Mouse (Mus musculus) embryonic fibroblast, embryonic 13.5 days (primary cell): ENCODE data around the gene Rab5b. TPM values are rescaled to one million over a fixed set of nuclear protein-coding genes. Genes with fewer than 3 reads are reported as not detected.
"Not testable (repeated sequence)": the region's sequence is repeated elsewhere in the genome, so short reads cannot be mapped to it uniquely, and the experiment has no call there.

Experiments
- H3K27ac ChIP-seq: 2 replicates; pipeline ENCODE4 v1.5.1; 2012; ENCODE audit warnings: low read length, control low read depth, inconsistent platforms; ENCODE audit not compliant: insufficient read depth
- H3K4me1 ChIP-seq: 2 replicates; pipeline ENCODE4 v1.6.1; 2011; ENCODE audit warnings: low read length; ENCODE audit not compliant: control insufficient read depth, insufficient read depth
- H3K4me3 ChIP-seq: 2 replicates; pipeline ENCODE4 v1.5.1; 2011; ENCODE audit warnings: mild to moderate bottlenecking, control low read depth, low read length; ENCODE audit not compliant: insufficient read depth
- CTCF ChIP-seq: IDR thresholded peaks from 2 replicates; pipeline ENCODE4 v1.5.1; 2011; ENCODE audit warnings: mild to moderate bottlenecking, control low read depth, low read length, moderate library complexity, borderline replicate concordance; ENCODE audit not compliant: insufficient read depth
- POLR2A ChIP-seq: IDR thresholded peaks from 2 replicates; pipeline ENCODE4 v1.6.1; 2011; ENCODE audit warnings: low read depth, mild to moderate bottlenecking, control low read depth, low read length, moderate library complexity
- polyA plus RNA-seq: library from polyadenylated mRNA; stranded (reverse); fragments of >200 nt; gene quantifications from 2 replicates; pipeline ENCODE4 v1.2.4, GENCODE M21; 2011; ENCODE audit warnings: low read depth; ENCODE audit not compliant: missing spikeins, insufficient read length

The Rab5b gene
- polyA plus RNA-seq, 1 experiment, result 96.7 TPM

- no peak overlapping the region for H3K27ac ChIP-seq
- TF ChIP-seq POLR2A (no peak), CTCF (peak; percentile 85; the same call in 1 of the 2 replicates)
- H3K4me1 ChIP-seq, result no peaks in the 10 kb centered on the region; the same call in 1 of the 2 replicates
- H3K4me3 ChIP-seq, result no peak overlapping the region
Measured at GRCm38 (mm10) chr10:128731002-128731433, 35.0 kb upstream of the Rab5b start.

DNA sequence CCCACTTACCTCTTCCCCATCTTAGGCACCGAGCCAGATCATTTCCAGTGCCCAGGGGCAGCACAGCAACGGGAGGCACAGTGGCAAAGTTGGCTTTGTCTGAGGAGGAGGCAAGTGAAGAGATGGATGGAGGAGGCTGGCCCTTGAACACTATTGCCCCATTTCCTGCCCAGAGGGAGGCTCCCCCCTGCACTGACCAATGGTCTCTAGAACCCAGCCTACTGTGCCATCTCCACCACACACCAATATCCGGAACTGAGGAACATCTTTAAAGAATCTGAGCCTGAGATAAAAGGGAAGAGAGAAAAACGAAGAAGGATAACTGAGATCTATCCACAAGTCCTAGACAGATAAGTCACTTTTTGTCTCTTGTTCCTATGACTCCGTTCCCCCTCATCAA is 32.0 kb upstream of the Rab5b start:
- TF ChIP-seq CTCF, result no peak
- TF ChIP-seq POLR2A, result no peak
- Histone ChIP-seq H3K4me1 (no peaks in the 10 kb centered on the region; the same call in 1 of the 2 replicates), H3K27ac (no peak overlapping the region), H3K4me3 (no peak overlapping the region)

DNA sequence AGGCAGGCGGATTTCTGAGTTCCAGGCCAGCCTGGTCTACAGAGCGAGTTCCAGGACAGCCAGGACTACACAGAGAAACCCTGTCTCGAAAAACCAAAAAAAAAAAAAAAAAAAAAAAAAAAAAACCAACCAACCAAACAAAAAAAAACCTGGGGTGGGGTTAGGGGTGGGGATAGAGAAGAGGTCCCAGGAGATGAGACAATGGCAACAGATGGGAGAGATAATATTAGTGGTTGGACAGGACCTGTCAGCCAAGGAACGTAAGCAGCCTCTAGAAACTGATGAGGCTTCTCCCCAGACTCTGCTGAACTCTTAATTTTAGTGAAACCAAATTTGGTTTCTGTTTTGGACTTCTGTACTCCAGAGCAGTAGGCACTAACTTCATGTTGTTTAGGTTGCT is 29.4 kb upstream of the Rab5b start:
- not testable (repeated sequence) for H3K4me3 ChIP-seq, H3K4me1 ChIP-seq, H3K27ac ChIP-seq

DNA sequence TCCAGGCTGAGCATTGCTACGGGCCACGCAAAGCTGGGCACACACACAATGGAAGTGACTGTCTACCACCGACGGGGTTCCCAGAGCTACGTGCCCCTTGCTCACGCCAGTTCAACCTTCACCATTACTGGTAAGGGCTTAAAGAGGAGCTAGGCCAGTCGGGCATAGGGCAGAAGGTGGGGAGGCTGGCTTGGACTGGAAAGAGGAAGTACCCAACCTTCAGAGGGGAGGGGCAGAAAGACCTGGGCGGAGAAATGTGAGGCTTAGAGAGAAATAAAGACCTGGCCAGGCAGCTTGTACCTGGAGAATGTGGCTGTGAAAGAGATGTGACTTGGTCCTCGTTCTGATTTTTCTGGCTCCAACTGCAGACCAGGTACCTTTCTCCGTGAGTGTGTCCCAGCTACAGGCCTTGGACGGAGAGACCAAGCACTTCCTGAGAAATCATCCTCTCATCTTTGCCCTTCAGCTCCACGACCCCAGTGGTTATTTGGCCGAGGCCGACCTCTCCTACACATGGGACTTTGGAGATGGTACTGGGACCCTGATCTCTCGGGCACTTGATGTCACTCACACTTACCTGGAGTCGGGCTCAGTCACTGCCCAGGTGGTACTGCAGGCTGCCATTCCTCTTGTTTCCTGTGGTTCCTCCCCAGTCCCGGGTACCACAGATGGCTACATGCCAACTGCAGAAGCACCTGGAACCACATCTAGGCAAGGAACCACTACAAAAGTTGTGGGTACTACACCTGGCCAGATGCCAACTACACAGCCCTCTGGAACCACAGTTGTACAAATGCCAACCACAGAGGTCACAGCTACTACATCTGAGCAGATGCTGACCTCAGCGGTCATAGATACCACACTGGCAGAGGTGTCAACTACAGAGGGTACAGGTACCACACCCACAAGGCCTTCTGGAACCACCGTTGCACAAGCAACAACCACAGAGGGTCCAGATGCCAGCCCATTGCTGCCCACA is 19.8 kb upstream of the Rab5b start:
- TF ChIP-seq POLR2A, result no peak
- no peak for TF ChIP-seq CTCF
- no peak overlapping the region for H3K4me3 ChIP-seq

GRCm38 (mm10) chr10:128711318-128711717 is 15.3 kb upstream of the Rab5b start:
- H3K4me3 ChIP-seq, result not testable (repeated sequence)

More for the DNA sequence above, 19.8 kb upstream of the Rab5b start:
- no peak overlapping the region for H3K27ac ChIP-seq
- H3K4me1 ChIP-seq, result no peaks in the 10 kb centered on the region

GRCm38 (mm10) chr10:128705317-128705693 is 9.2 kb upstream of the Rab5b start:
- no peak overlapping the region for H3K27ac ChIP-seq
- H3K4me1 ChIP-seq, result no peaks in the 10 kb centered on the region
- no peak overlapping the region for H3K4me3 ChIP-seq
- TF ChIP-seq POLR2A, result no peak
- TF ChIP-seq CTCF, result no peak

More at GRCm38 (mm10) chr10:128711318-128711717, 15.3 kb upstream of the Rab5b start:
- not testable (repeated sequence) for H3K27ac ChIP-seq, H3K4me1 ChIP-seq

DNA sequence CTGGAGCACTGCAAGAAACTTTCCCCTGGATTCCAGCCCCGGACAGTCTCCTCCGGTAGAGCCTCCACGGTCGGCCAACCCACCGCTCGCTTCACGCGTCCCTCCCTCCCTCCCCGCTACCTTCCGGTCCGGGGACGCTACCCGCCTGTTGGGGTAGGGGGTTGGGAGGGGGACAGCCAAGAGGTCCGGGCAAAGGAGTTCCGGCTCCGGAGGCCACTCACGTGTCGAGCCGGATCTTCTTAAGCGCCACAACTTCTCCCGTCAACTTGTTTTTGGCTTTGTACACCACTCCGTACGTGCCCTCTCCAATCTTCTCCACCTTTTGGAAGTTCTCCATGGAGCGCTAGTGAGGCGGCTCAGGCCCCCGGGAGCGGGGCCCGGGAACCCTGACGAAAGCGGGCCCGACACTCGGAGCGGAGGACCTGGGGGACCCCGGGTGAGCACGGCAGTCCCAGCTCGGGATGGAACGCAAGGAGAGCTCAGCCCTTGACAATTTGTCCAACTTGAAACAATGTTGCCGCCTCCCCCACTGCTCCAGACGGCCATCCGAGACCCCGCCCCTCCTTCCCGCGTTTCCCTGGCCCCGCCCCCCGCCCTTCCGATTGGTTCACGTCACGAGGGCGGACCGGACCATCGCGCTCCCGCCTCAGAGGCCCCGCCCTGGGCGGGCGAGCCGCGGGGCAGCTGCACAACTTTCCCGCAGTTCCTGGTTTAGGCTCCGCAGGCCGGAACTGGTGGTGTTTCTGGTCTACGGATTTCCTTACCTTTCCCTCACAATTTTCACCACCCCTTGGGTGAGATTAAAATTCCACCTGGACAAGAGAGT is 8.6 kb upstream of the Rab5b start, which contains the start of gene Cdk2:
TSS of gene Cdk2 (minus strand) at position 541 of the 826 bp plus-strand sequence.
- H3K4me1 ChIP-seq, result no peaks in the 10 kb centered on the region
- no peak for TF ChIP-seq CTCF
- TF ChIP-seq POLR2A, result peak; percentile 90
- H3K4me3 ChIP-seq, result peak within 1 kb of the TSS; percentile 77
- peak within 1 kb of the TSS; percentile 64 for H3K27ac ChIP-seq

DNA sequence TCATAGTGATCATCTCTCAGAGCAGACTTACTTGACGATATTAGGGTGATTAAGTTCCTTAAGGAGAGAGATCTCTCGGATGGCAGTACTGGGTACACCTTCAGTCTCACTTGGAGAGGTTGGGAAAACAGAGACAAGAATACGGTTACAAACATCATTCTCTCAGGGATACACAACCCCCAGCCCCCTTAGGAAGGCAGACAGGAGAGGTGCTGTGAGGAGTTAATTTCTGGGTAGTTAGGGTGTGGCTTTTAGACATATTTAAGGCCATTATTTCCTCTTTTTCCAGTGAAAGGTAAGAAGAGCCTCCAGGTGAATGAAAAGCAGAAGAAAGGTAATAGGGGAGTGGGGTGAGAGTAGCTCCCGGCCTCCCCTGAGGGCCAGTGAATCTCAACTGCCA is 7.8 kb upstream of the Rab5b start, which contains the start of gene Pmel:
TSS of gene Pmel (plus strand) at position 301 of the 400 bp plus-strand sequence.
- TF ChIP-seq CTCF, result no peak
- TF ChIP-seq POLR2A, result no peak

DNA sequence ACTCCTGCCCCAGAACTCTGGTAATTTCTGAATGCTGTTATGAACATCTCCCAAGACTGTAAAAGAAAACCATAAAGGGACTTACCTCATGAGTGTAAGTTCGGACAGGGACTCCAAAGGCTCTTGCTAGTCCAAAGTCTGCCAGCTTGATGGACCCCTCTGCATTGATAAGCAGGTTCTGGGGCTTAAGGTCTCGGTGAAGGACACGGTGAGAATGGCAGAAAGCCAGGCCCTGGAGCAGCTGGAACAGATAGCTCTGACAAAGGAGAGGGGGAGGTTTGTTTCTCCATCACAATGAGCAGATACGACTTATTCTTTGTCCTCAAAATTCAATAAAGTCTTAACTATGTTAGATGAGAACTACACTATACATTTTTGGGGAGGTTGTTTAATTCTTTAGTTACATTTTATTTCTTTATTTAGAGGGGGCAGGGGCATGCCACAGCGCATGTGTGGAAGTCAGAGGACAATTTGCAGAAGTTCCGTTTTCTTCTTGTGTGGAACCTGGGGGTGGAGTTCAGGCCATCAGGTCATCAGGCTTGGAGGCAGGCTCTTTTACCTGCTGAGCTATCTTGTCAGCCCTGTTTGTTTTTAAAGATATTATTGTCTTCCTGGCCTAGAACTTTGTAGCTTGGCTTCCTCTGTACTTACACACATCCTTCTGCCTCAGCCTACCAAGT is 6.4 kb upstream of the Rab5b start:
- Histone ChIP-seq H3K4me1 (no peaks in the 10 kb centered on the region), H3K4me3 (no peak overlapping the region), H3K27ac (no peak overlapping the region)
- TF ChIP-seq POLR2A, result no peak
- TF ChIP-seq CTCF, result no peak

More for the DNA sequence above, 7.8 kb upstream of the Rab5b start, which contains the start of gene Pmel:
- Histone ChIP-seq H3K27ac (peak within 1 kb of the TSS; percentile 64), H3K4me1 (no peaks in the 10 kb centered on the region), H3K4me3 (peak within 1 kb of the TSS; percentile 77)

- H3K4me3 ChIP-seq, result no peak overlapping the region
- H3K27ac ChIP-seq, result no peak overlapping the region
- TF ChIP-seq CTCF (no peak), POLR2A (no peak)
- no peaks in the 10 kb centered on the region for H3K4me1 ChIP-seq
Measured at GRCm38 (mm10) chr10:128700712-128701111, 4.6 kb upstream of the Rab5b start.
